Mouse (Mus musculus): ENCODE results near the gene Camkmt.

Gene Camkmt

DNA sequence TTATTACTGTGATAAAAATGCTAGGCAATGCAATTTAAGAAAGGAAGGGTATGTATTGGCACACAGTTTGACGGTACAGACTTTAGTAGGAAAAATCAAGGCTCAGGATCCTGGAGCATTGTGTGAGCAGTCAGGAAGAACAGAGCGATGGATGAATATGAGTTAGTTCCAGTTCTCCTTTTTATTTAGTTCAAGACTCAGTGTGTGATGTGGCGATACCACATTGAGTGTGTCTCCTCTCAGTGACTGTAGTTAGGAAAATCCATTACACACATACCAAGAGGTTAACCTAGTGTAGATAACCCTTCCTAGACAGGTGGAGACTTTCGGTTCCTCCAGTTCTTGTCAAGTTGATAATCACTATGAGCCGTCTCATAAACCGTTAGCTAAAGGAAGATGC lies 1.4 kb downstream of the Camkmt start:
- no peak for DNase-seq

DNA sequence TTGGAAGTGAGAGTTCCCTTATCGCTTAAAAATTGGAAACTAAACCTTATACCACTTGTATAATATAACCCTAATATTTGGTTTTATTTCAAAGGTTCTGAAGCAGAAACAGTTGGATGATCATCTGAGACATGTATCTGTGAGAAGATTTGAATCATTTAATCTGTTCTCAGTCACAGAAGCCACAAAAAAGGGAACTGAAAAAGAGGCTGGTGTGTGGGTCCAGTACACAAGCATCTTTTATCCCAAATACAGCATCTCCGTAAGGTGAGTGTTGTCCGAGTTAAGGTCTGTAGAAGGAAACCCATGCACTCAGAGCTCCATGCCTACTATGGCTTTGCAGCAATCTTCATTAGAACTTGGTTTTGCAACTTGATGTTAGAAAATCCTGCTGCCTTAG lies 6.0 kb downstream of the Camkmt start:
- DNase-seq = no peak

DNA sequence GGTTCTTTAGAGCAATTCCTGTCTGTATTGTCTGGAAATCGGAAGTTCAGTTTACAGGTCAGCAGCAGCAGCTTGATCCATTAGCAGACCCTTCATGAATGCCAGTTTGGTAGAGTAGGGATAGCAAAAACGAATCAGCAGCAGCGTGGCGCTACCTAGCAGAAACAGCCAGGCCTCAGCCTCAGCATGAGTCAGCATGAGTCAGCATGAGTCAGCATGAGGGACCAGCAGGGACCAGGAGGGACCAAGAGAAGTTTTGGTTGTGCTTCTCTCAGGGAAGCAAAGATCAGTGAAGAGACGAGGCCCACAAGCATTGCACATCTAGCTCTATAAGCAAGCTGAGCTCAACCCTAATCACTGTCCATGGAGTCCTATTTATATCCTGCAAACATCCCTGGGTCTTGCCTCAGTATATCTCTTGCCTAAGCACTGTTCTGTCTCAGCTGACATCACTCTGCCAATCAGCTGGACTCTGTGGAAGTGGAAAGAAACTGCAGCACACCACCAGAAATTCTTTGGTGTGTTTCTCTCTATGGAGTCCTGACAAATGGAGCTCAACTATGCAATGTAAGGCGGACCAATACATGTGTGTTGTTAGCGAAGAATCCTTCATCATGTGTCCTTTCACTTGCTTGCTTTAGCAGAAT lies 8.4 kb downstream of the Camkmt start:
- DNase-seq = no peak

DNA sequence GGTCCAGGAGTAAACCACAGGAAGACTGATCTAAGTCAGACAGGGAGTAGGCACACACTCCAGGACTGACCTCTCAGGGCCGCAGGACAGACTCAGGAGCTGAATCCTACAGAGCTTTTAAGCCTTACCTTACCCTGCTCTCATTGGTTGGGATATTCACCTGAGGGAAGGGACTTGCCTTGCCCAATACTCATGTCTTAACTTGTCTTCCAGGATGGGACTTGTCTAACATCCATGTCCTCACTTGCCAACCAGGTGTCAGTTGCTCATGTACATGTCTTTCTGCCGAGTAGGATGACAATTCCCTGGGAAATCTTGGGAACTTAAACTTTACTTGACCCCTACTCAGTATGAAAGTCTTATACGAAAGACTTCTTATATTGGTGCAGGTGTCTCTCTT lies 9.9 kb downstream of the Camkmt start:
- no peak for DNase-seq

GRCm38 (mm10) chr17:85101751-85102150 lies 11.4 kb downstream of the Camkmt start:
- no peak for DNase-seq

GRCm38 (mm10) chr17:85103310-85103709 lies 13.0 kb downstream of the Camkmt start:
- DNase-seq = no peak

- DNase-seq = no peak
These were observed 20.3 kb downstream of the Camkmt start for GRCm38 (mm10) chr17:85110640-85111039.

DNA sequence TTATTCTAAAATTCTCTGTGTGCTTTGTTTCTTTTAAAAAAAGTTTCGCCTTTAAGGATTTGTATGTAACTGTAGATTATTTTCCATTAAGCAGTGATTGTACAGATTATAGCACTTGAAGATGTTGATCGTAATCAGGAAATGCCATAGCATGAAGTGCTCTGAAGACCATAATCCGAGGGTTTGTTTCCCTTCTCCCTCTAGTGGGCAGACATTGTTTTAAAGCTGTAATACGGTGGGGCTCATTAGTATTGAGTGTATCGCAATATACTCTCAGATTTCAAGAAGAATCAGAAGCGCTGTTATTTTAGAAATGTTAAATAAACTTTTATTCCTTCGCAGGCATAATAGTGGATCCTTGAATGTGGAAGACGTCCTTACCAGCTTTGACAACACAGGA lies 23.1 kb downstream of the Camkmt start:
- no peak for DNase-seq

- peak; percentile 14 to 66 for DNase-seq
These were observed 26.3 kb downstream of the Camkmt start for GRCm38 (mm10) chr17:85116643-85117042.

GRCm38 (mm10) chr17:85138393-85138792 lies 48.0 kb downstream of the Camkmt start:
- no peak for DNase-seq

- no peak for DNase-seq
These were observed 51.3 kb downstream of the Camkmt start for GRCm38 (mm10) chr17:85141621-85142020.

DNA sequence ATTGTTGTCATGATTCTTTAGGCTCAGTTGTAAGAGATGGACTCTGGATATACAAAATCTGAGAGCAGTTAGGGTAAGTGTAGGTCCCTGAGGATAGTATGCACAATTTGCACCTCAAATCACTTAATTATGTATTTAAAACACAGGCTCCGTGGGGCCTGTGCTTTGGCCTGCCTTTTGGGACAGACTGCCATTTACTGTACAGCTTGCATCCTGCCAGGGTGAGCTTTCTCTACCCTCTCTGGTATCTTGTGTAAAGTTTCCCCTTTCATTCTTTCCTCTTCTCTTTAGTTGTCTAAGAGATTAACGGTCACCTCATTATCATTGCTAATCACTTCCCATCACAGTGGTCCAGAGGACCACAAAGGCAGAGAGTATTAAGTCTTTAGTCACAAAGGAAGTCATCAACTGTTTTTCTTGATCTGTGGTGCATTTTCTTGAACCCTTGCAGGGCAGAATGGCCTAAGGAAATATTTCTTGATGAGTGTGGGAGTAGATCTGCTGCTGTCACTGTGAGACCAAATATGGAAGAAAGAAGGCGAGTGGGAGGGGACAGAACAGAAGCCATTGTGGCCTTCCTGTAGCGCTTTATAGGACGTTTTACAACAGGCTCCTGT lies 52.3 kb downstream of the Camkmt start:
- no peak for DNase-seq

DNA sequence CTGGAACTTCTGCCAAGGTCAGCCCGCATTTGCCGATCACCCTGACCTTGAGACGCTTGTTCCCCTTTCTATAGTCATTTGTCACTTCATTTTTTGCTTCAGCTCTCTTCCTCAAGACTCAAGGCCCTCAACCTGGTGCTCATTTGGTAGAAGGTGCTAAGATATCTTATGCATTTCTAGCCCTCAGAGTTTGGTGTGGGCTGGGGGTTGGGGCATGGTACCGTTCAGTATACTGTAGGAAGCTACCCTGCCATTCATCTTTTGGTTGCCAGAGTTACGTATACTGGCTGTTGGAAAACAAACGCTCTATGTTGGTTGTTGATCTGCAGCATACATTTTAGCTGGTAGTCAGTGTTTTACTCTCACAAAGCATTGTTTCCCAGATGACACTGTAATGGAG lies 53.8 kb downstream of the Camkmt start:
- no peak for DNase-seq

DNA sequence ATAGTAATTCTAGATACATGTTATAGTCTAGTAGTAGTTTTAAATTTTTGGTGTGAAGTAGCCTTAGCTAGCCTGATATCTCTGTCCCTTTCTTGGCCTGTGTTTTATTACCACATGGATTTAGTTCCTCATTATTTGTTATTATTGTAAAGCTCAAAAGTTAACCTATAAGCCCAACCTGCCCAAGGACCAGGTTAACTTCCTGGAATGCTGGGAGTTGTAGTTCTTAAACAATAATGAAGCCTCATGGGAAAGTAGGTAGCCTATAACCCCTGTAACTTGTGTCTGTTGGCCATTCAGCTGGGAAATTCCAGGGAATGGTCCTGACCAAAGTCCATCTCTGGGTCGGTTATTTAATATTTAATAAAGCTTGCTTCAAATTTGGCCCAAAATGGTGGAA lies 58.0 kb downstream of the Camkmt start:
- DNase-seq = no peak

DNA sequence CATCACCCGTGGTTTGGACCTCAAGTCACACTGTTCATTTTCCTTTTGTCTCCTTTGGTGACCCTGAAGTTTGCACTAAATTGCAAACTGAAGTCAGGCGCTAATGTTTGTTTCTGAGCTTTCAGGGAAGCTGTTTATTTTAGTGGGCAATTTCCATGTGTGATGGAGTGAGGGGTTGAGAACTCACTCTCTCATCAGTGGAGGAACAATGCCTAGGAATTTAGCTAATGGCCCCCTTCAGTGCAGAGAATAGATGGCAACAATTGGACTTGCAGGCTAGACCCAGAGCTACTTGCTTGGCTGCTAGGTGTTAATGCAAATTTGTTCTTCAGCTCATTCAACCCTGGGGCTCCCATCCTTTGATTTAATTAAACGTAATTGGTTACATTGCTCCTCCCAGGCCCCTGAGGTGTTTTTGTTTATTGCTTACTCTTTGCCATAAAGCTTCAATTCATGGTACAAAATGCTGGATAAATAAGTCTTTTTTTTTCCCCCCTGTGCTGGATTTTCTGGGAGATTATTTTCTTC lies 58.9 kb downstream of the Camkmt start:
- DNase-seq = no peak

DNA sequence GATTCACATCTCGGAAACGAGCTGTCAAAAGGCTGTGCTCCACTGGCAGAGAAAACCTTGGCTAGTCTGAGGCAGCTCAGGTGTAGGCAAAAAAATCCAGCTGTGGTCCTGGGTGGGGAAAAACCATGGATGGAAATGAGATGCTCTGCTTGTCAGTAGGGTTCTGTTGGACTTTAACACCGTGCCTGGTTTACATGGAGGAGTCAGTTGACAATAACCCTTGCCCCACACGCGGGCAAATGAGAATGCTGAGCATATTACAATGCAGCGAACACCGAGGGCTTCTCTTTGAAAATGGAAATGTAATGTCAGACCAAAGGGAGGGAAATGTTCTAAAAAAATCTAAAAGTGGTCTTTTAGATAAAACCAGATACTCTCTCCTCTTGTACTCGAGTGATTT lies 60.9 kb downstream of the Camkmt start:
- DNase-seq = peak in 1 of 2 experiments; percentile 27

- DNase-seq = no peak
These were observed 67.8 kb downstream of the Camkmt start for GRCm38 (mm10) chr17:85158202-85158601.

DNA sequence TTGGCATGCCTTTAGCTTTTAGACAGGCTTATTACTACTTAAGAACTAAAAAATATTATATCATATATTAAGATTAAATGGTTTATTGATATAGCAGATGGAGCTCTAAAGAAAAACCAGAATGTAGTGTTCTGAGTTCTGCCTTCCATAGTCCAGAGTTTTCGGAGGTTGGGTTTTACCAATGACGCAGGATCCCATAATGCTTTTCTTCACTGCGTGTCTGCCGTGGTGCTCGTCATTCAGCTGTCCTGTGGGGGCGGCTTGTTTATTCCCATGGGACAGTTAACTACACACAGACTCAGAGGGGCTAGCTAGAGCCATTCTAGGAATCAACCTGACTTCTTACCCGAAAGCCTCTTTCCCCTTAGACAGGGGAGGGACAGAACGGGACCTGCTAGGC lies 69.2 kb downstream of the Camkmt start:
- DNase-seq = no peak

GRCm38 (mm10) chr17:85160786-85161185 lies 70.4 kb downstream of the Camkmt start:
- no peak for DNase-seq

DNA sequence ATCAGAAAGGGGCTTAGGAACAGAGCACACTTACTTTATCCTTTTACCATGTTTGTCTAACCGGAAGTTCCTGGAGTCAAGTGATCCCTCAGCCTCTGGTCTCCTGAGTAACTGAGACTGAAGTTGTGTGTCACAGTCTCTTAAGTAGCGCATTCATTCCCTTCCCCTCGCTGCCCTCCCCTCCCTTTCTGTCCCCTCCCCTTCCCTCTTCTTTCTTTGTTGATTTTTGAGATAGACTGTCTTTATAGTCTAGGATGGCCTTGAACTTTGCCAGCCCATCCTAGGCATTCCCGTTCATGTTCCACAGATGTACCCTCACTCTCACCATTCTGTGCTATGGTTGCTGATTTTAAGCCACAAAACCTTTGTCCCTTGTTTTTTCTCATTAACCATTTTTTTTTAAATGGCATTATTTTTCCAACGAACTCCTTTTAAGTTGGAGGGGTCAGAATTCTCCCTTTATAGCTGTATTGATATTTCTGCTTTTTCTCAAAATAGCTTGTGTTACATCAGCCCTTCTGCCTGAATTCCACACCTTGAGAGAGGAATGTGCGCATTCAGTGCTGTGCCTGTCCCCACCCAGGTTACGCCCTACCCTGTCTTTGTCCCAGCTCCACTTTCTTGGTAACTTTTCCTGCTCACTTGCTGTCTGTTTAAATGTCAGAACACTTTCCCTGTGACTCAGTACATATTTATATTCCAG lies 72.4 kb downstream of the Camkmt start:
- no peak for DNase-seq

DNA sequence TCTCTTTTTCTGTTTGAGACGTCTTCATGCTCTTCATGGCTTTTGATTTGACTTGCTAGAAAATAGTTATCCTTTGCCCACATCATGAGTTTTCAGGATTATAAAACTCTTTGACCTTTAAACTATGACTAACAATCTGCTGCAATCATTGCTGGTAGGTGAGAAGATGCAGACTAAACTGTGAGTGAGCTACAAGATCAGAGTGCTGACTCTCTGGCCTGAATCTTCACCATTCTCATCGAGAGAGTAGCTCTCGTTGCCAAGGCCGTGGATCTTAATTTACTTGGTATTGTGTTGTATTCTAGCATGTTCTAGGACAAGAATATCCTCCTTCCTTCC lies 72.9 kb downstream of the Camkmt start:
- peak in 1 of 2 experiments; percentile 27 for DNase-seq

- DNase-seq = no peak
These were observed 78.4 kb downstream of the Camkmt start for GRCm38 (mm10) chr17:85168761-85169160.

GRCm38 (mm10) chr17:85170541-85171255 lies 80.3 kb downstream of the Camkmt start:
- DNase-seq = no peak

- DNase-seq = no peak
These were observed 81.6 kb downstream of the Camkmt start for GRCm38 (mm10) chr17:85171951-85172350.

Measured in kidney, adult 8-10 months (tissue).